Mouse (Mus musculus): ENCODE measurements around the gene Defb36. TPM values are rescaled to one million over a fixed set of nuclear protein-coding genes. Genes with fewer than 3 reads are reported as not detected.

Defb36 gene
- total and polyA plus RNA-seq, 2 experiments from 2014 or later: not detected

- H3K9ac ChIP-seq (replicated peaks; ENCODE audit: low read length, poor library complexity, severe bottlenecking): no peak overlapping the region
- no peak for DNase-seq (ENCODE audit: low spot score)
- WGBS: 11% methylated on average over 11 of the region's 11 CpGs
These were observed 35.4 kb downstream of the Defb36 start for GRCm38 (mm10) chr2:152639406-152640113.

GRCm38 (mm10) chr2:152652901-152653620 lies 48.9 kb downstream of the Defb36 start:
- DNase-seq (ENCODE audit: low spot score) (no peak), ATAC-seq (ENCODE audit: low FRiP score) (no peak)
- no peak overlapping the region for H3K9ac ChIP-seq (replicated peaks; ENCODE audit: low read length, poor library complexity, severe bottlenecking)
- H3K36me3 ChIP-seq (ENCODE audit: insufficient read depth, low read length): no peaks in the 10 kb centered on the region
- H3K9me3 ChIP-seq (ENCODE audit: low read length): no peaks in the 10 kb centered on the region
- H3K27ac ChIP-seq (ENCODE audit: low read depth, low read length): peak overlapping the region; percentile 91; the same call in 1 of the 2 replicates
- WGBS: 75% methylated on average over 10 of the region's 10 CpGs
- H3K4me3 ChIP-seq (ENCODE audit: low read depth, low read length): no peak overlapping the region
- H3K4me2 ChIP-seq (ENCODE audit: low read depth, low read length, poor library complexity, severe bottlenecking): no peak overlapping the region
- H3K27me3 ChIP-seq (ENCODE audit: insufficient read depth, low read length): no peaks in the 10 kb centered on the region
- no peak for TF ChIP-seq CTCF (IDR thresholded peaks at IDR 0.05)
- H3K4me1 ChIP-seq (ENCODE audit: insufficient read depth, low read length): peaks cover 10% of the 10 kb centered on the region; the same call in 1 of the 2 replicates

More at GRCm38 (mm10) chr2:152639406-152640113, 35.4 kb downstream of the Defb36 start:
- Histone ChIP-seq H3K36me3 (ENCODE audit: insufficient read depth, low read length) (no peaks in the 10 kb centered on the region), H3K27ac (ENCODE audit: low read depth, low read length) (no peak overlapping the region), H3K4me3 (ENCODE audit: low read depth, low read length) (no peak overlapping the region), H3K4me1 (ENCODE audit: insufficient read depth, low read length) (no peaks in the 10 kb centered on the region), H3K27me3 (ENCODE audit: insufficient read depth, low read length) (no peaks in the 10 kb centered on the region), H3K4me2 (ENCODE audit: low read depth, low read length, poor library complexity, severe bottlenecking) (no peak overlapping the region), H3K9me3 (ENCODE audit: low read length) (no peaks in the 10 kb centered on the region)
- no peak for TF ChIP-seq CTCF (IDR thresholded peaks at IDR 0.05)
- no peak for ATAC-seq (ENCODE audit: low FRiP score)

DNA sequence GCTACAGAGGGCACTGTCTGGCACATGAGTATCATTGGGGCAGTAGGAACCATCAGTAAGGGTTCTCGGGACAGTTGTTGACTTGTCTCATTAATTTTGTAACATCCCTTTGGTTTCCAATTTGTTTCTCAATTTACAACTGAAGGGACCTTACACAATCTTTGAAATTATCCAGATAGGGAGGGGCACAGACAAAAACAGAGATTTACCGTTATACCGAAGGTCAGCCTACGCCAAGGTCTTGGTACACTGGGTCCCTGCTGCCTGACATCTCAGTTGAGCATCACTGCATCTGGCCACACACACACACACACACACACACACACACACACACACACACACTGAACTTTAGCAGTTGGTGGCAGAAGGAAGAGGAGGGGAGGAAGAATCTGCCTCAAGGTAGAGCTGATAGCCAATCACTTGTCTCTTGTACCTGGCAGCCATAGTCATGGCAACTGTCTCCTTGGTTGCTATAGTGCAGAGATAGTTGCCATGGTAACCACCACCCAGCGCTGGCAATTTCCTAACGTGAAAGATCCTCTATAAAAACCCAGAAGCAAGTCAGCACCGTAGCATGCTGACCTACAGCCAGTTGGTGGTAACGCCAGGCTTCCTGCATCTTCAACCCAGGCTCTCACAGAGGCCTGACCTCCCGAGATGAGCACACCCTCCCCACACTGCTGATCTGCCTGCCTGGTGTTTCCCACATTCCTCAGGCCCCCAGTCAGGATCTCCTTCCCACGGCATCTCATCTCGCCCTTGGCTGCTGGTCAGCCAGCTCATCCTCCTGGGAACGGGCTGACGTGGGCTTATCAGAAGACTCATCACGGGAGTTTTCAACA lies 50.0 kb downstream of the Defb36 start:
- Histone ChIP-seq H3K36me3 (ENCODE audit: insufficient read depth, low read length) (no peaks in the 10 kb centered on the region), H3K4me3 (ENCODE audit: low read depth, low read length) (no peak overlapping the region), H3K4me1 (ENCODE audit: insufficient read depth, low read length) (peaks cover 10% of the 10 kb centered on the region; the same call in 1 of the 2 replicates), H3K27me3 (ENCODE audit: insufficient read depth, low read length) (no peaks in the 10 kb centered on the region), H3K4me2 (ENCODE audit: low read depth, low read length, poor library complexity, severe bottlenecking) (peak overlapping the region; percentile 29), H3K9ac (replicated peaks; ENCODE audit: low read length, poor library complexity, severe bottlenecking) (0 out of 2 replicates have a peak overlapping the region, but pooled peaks have one; percentile 19), H3K9me3 (ENCODE audit: low read length) (no peaks in the 10 kb centered on the region), H3K27ac (ENCODE audit: low read depth, low read length) (peak overlapping the region; percentile 91)
- DNase-seq (ENCODE audit: low spot score): peak; percentile 95
- TF ChIP-seq CTCF (IDR thresholded peaks at IDR 0.05): no peak
- peak; percentile 94 for ATAC-seq (ENCODE audit: low FRiP score)
- WGBS: 23% methylated on average over 14 of the region's 14 CpGs

- H3K36me3 ChIP-seq (ENCODE audit: insufficient read depth, low read length): no peaks in the 10 kb centered on the region
- no peak overlapping the region for H3K4me2 ChIP-seq (ENCODE audit: low read depth, low read length, poor library complexity, severe bottlenecking)
- DNase-seq (ENCODE audit: low spot score) (no peak), ATAC-seq (ENCODE audit: low FRiP score) (no peak)
- H3K4me1 ChIP-seq (ENCODE audit: insufficient read depth, low read length): peaks cover 10% of the 10 kb centered on the region; the same call in 1 of the 2 replicates
- 63% methylated on average over 10 of the region's 10 CpGs for WGBS
- peak; percentile 56 for TF ChIP-seq CTCF (IDR thresholded peaks at IDR 0.05)
- no peaks in the 10 kb centered on the region for H3K27me3 ChIP-seq (ENCODE audit: insufficient read depth, low read length)
- no peak overlapping the region for H3K4me3 ChIP-seq (ENCODE audit: low read depth, low read length)
- no peak overlapping the region for H3K27ac ChIP-seq (ENCODE audit: low read depth, low read length)
- H3K9ac ChIP-seq (replicated peaks; ENCODE audit: low read length, poor library complexity, severe bottlenecking): no peak overlapping the region
- H3K9me3 ChIP-seq (ENCODE audit: low read length): no peaks in the 10 kb centered on the region
These were observed 53.3 kb downstream of the Defb36 start for GRCm38 (mm10) chr2:152657398-152657797.

- 82% methylated on average over 6 of the region's 6 CpGs for WGBS
- Histone ChIP-seq H3K9me3 (ENCODE audit: low read length) (no peaks in the 10 kb centered on the region), H3K27ac (ENCODE audit: low read depth, low read length) (no peak overlapping the region), H3K36me3 (ENCODE audit: insufficient read depth, low read length) (no peaks in the 10 kb centered on the region), H3K27me3 (ENCODE audit: insufficient read depth, low read length) (no peaks in the 10 kb centered on the region), H3K4me3 (ENCODE audit: low read depth, low read length) (no peak overlapping the region), H3K4me1 (ENCODE audit: insufficient read depth, low read length) (no peaks in the 10 kb centered on the region), H3K9ac (replicated peaks; ENCODE audit: low read length, poor library complexity, severe bottlenecking) (no peak overlapping the region), H3K4me2 (ENCODE audit: low read depth, low read length, poor library complexity, severe bottlenecking) (no peak overlapping the region)
- DNase-seq (ENCODE audit: low spot score) (no peak), ATAC-seq (ENCODE audit: low FRiP score) (no peak)
- no peak for TF ChIP-seq CTCF (IDR thresholded peaks at IDR 0.05)
These were observed 57.0 kb downstream of the Defb36 start for GRCm38 (mm10) chr2:152661163-152661562.

Other genes with a start within 250 kb of the Defb36 start
- gene Nrsn2, start 227.7 kb upstream of the Defb36 start, total RNA-seq (2014; rRNA removed): 72.5 and 80.2 TPM in 2 replicates
- gene Nrsn2, start 227.7 kb upstream of the Defb36 start, polyA plus RNA-seq (2015; fragmentation: Nextera tagmentation; extraction: Ambion mirVana): 103 and 111 TPM in 2 replicates
- gene Sox12, start 206.3 kb upstream of the Defb36 start, total RNA-seq (2014; rRNA removed): 45.3 and 55.7 TPM in 2 replicates
- 9.4 and 10.8 TPM in 2 replicates for gene Sox12, start 206.3 kb upstream of the Defb36 start, polyA plus RNA-seq (2015; fragmentation: Nextera tagmentation; extraction: Ambion mirVana)
- gene Zcchc3, start 189.3 kb upstream of the Defb36 start, total RNA-seq (2014; rRNA removed): 15.1 and 15.2 TPM in 2 replicates
- 13.9 and 16.6 TPM in 2 replicates for gene Zcchc3, start 189.3 kb upstream of the Defb36 start, polyA plus RNA-seq (2015; fragmentation: Nextera tagmentation; extraction: Ambion mirVana)
- gene 6820408C15Rik, start 188.7 kb upstream of the Defb36 start, total RNA-seq (2014; rRNA removed): 0.94 and 1.8 TPM in 2 replicates
- gene 6820408C15Rik, start 188.7 kb upstream of the Defb36 start, polyA plus RNA-seq (2015; fragmentation: Nextera tagmentation; extraction: Ambion mirVana): 3.3 and 4.9 TPM in 2 replicates
- not detected in 2 replicates for gene Defb23, start 139.7 kb upstream of the Defb36 start, total RNA-seq (2014; rRNA removed)
- not detected in 2 replicates for gene Defb23, start 139.7 kb upstream of the Defb36 start, polyA plus RNA-seq (2015; fragmentation: Nextera tagmentation; extraction: Ambion mirVana)
- not detected in 2 replicates for gene Defb20, start 127.3 kb upstream of the Defb36 start, total RNA-seq (2014; rRNA removed)
- not detected in 2 replicates for gene Defb20, start 127.3 kb upstream of the Defb36 start, polyA plus RNA-seq (2015; fragmentation: Nextera tagmentation; extraction: Ambion mirVana)
- not detected in 2 replicates for gene Defb22, start 114.2 kb upstream of the Defb36 start, total RNA-seq (2014; rRNA removed)
- gene Defb22, start 114.2 kb upstream of the Defb36 start, polyA plus RNA-seq (2015; fragmentation: Nextera tagmentation; extraction: Ambion mirVana): not detected in 2 replicates
- not detected in 2 replicates for gene Defb26, start 92.6 kb upstream of the Defb36 start, total RNA-seq (2014; rRNA removed)
- not detected in 2 replicates for gene Defb26, start 92.6 kb upstream of the Defb36 start, polyA plus RNA-seq (2015; fragmentation: Nextera tagmentation; extraction: Ambion mirVana)
- gene Defb28, start 86.1 kb upstream of the Defb36 start, total RNA-seq (2014; rRNA removed): not detected in 2 replicates
- gene Defb28, start 86.1 kb upstream of the Defb36 start, polyA plus RNA-seq (2015; fragmentation: Nextera tagmentation; extraction: Ambion mirVana): not detected in 2 replicates
- gene Defb29, start 64.2 kb upstream of the Defb36 start, total RNA-seq (2014; rRNA removed): not detected in 2 replicates
- not detected in 2 replicates for gene Defb29, start 64.2 kb upstream of the Defb36 start, polyA plus RNA-seq (2015; fragmentation: Nextera tagmentation; extraction: Ambion mirVana)
- gene Gm17416, start 35.0 kb upstream of the Defb36 start, total RNA-seq (2014; rRNA removed): not detected in 2 replicates
- gene Gm17416, start 35.0 kb upstream of the Defb36 start, polyA plus RNA-seq (2015; fragmentation: Nextera tagmentation; extraction: Ambion mirVana): not detected in 2 replicates
- not detected in 2 replicates for gene Defb21, start 31.6 kb upstream of the Defb36 start, total RNA-seq (2014; rRNA removed)
- gene Defb21, start 31.6 kb upstream of the Defb36 start, polyA plus RNA-seq (2015; fragmentation: Nextera tagmentation; extraction: Ambion mirVana): not detected in 2 replicates
- not detected in 2 replicates for gene Defb19, start 24.0 kb upstream of the Defb36 start, total RNA-seq (2014; rRNA removed)
- not detected in 2 replicates for gene Defb19, start 24.0 kb upstream of the Defb36 start, polyA plus RNA-seq (2015; fragmentation: Nextera tagmentation; extraction: Ambion mirVana)
- not detected in 2 replicates for gene Defb45, start 4.9 kb upstream of the Defb36 start, total RNA-seq (2014; rRNA removed)
- gene Defb45, start 4.9 kb upstream of the Defb36 start, polyA plus RNA-seq (2015; fragmentation: Nextera tagmentation; extraction: Ambion mirVana): not detected in 2 replicates
- not detected in 2 replicates for gene Defb25, start 18.7 kb downstream of the Defb36 start, total RNA-seq (2014; rRNA removed)
- 0.79 and 1.2 TPM in 2 replicates for gene Defb25, start 18.7 kb downstream of the Defb36 start, polyA plus RNA-seq (2015; fragmentation: Nextera tagmentation; extraction: Ambion mirVana)
- 0.16 and 0.33 TPM in 2 replicates for gene Rem1, start 22.6 kb downstream of the Defb36 start, total RNA-seq (2014; rRNA removed)
- gene Rem1, start 22.6 kb downstream of the Defb36 start, polyA plus RNA-seq (2015; fragmentation: Nextera tagmentation; extraction: Ambion mirVana): 0.49 and 0.94 TPM in 2 replicates
- 166 and 173 TPM in 2 replicates for gene H13, start 65.1 kb downstream of the Defb36 start, total RNA-seq (2014; rRNA removed)
- gene H13, start 65.1 kb downstream of the Defb36 start, polyA plus RNA-seq (2015; fragmentation: Nextera tagmentation; extraction: Ambion mirVana): 175 and 182 TPM in 2 replicates
- gene Mcts2, start 82.7 kb downstream of the Defb36 start, total RNA-seq (2014; rRNA removed): 14.5 and 21.8 TPM in 2 replicates
- gene Mcts2, start 82.7 kb downstream of the Defb36 start, polyA plus RNA-seq (2015; fragmentation: Nextera tagmentation; extraction: Ambion mirVana): 28.0 and 28.1 TPM in 2 replicates
- gene Id1, start 131.9 kb downstream of the Defb36 start, total RNA-seq (2014; rRNA removed): 69.6 and 71.7 TPM in 2 replicates
- gene Id1, start 131.9 kb downstream of the Defb36 start, polyA plus RNA-seq (2015; fragmentation: Nextera tagmentation; extraction: Ambion mirVana): 52.6 and 58.3 TPM in 2 replicates
- 2.0 and 6.8 TPM in 2 replicates for gene Cox4i2, start 149.8 kb downstream of the Defb36 start, total RNA-seq (2014; rRNA removed)
- 3.3 and 4.5 TPM in 2 replicates for gene Cox4i2, start 149.8 kb downstream of the Defb36 start, polyA plus RNA-seq (2015; fragmentation: Nextera tagmentation; extraction: Ambion mirVana)
- 124 and 133 TPM in 2 replicates for gene Bcl2l1, start 227.4 kb downstream of the Defb36 start, total RNA-seq (2014; rRNA removed)
- 150 and 158 TPM in 2 replicates for gene Bcl2l1, start 227.4 kb downstream of the Defb36 start, polyA plus RNA-seq (2015; fragmentation: Nextera tagmentation; extraction: Ambion mirVana)
- gene Tpx2, start 243.6 kb downstream of the Defb36 start, total RNA-seq (2014; rRNA removed): 4.2 and 4.7 TPM in 2 replicates
- 4.6 and 4.8 TPM in 2 replicates for gene Tpx2, start 243.6 kb downstream of the Defb36 start, polyA plus RNA-seq (2015; fragmentation: Nextera tagmentation; extraction: Ambion mirVana)

Measured in midbrain, postnatal 0 days (tissue).